Mouse (Mus musculus): ENCODE data around the gene P4hb.
"Not testable (repeated sequence)": the region's sequence is repeated elsewhere in the genome, so short reads cannot be mapped to it uniquely, and the experiment has no call there.

The P4hb gene

DNA sequence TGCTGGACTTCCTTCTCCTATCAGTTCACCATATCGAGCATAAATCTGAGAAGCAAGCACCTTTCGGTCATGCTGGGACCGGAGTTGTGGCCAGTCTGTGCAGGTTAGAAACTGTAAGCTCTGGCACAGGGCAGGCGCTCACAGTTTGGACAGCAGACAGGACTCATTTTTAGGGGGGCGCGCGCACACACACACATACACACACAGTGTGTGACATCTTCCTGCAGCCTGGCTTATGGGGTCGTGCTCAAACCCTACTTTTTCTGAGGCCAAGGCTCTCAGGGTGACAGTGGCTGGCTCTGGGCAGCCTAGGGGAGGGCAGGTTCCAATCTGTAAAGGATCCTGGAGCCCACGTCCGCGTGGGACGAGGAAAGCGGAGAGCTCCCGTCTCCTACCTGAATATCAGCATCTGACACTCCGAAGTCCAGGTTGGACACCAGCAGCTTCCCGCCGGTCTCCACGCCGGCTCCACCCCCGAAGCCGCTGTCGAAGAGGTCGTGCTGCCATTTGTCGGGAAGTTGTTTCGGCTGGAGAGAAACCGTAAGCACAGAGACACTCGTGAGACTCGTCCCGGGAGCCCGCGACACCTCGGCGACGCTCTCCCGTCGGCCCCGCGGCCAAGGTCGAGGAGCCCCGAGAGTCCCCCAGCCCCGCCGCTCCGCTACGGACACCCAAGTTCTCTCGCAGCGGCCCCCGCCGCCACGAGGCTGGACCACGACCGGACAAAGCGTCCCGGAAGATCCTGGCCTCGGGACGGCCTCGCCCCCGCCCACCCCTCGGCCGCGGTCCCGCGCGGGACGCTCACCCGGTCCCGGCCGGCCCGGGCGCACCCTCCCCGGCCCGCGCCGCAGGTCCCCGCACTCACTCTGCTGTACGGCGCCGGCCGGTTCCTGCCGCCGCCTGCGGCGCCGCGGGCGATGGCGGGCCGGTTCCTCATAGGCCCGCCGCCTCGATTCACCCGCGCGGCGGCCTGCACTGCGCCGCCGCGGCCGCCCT is 24.5 kb upstream of the P4hb start:
- peak; percentile 47 for DNase-seq

DNA sequence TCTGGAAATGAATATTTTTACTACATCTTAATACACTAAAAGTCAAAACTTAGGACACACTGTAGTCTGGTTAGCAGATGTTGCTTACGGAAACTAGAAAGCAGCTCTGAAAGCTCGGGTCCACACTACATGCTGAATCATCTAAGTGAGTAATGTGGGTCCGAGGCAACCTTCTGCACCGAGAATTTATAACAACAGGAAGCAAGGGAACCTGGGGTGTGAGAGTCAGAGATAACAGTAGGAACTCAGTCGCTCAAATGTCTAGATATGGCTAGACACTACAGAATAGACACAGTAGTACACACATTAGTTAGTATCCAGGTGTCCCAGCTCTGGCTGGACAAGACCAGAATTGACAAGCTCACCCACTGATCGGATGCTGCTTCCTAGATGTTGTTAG is 15.5 kb upstream of the P4hb start:
- no peak for DNase-seq

DNA sequence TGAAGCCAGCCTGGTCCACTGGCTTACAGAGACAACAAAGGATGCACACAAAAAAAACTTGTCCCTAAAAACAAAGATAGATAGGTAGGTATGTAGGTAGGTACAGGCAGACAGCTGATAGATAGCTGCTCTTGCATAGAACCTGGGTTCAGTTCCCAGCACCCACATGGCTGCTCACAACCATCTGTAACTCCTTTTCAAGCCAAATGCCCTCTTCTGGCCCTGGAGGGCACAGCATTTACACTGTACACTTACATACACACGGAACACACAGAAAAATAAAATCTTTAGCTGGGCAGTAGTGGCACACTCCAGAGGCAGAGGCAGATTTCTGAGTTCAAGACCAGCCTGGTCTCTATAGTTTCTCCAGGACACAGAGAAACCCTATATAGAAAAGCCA is 10.9 kb upstream of the P4hb start:
- DNase-seq: no peak

DNA sequence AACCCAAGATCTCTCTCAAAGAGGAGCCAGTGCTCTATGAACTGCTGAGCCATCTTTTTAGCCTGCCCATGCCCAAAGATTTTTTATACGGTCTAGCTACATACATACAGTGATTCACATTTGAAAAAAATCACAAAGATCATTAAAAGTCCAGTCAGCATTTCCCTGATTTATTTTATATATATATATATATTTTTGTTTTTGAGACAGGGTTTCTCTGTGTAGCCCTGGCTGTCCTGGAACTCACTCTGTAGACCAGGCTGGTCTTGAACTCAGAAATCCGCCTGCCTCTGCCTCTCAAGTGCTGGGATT is 9.9 kb upstream of the P4hb start:
- DNase-seq: not testable (repeated sequence)

DNA sequence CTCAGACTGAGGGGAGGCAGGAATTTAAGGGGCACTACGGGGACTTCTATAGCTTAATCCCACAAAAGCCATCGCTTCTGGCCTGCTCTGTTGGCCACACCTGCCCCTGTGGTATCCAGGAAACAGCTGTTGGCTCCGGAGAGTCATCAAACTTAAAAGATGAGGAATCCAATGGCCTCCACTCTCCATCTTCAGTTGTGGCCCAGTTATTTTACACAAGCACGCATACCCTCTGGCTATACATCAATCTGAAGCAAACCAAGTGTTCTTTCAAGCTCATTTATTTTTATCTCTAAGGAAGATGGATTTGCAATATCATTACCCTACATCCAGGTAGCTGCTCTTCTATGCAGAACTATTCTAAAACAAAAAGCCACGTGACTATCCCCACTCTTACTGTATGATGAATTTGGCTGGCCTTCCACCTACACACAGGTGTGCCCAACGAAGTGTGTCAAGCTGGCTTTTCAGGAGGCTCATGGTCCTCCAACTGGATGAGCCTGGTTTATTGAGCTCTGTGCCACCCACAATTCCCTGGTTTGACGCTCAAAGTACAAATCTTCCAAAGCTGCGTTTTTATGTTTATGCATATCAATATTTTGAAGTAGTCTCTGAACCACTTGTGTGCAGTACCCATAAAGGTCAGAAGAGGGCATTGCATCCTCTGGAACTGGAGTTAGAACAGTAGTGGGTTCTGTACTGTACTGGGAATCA is 9.4 kb upstream of the P4hb start:
- peak; percentile 45 for DNase-seq

DNA sequence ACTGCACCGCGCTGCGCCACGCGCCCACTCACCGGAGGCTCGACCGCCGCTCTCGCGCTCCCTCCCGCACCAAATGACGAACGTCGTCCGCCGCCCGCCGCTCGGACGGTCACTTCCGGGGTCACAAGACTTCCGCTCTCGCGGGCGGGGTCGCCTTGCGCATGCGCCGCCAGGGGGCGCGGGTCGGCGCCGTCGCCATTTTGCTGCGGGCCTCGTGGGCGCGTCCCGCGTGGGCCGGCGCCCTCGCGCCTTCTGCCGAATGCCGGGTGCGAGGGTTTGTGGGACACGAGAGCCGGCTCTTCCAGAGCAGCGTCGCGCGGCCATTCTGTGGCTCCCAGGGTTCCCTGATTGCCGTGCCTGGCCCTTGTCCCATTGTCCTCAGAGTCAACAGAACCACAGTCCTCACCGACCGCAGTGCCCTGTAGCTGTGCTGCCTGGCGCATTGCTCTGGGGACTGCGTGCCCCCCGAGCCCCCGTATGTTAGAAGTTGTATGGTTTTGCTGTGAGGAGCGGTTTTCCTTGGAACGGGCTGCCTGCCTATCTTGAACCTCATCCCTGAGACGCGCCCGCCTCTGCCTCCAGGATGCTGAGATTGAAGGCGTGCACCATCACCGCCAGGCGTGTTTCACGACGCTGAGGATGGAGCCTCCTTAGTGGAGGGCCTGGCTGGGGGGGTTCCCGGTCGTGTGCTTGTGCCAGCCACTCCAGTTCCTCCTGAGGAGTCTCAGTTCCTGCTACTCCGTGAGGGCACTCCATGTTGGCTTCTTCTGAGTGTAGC is 8.6 kb upstream of the P4hb start, which contains the start of gene Arhgdia:
Gene Arhgdia (minus strand): TSS at position 135 of the 778 bp plus-strand sequence.
- DNase-seq: peak; percentile 89

DNA sequence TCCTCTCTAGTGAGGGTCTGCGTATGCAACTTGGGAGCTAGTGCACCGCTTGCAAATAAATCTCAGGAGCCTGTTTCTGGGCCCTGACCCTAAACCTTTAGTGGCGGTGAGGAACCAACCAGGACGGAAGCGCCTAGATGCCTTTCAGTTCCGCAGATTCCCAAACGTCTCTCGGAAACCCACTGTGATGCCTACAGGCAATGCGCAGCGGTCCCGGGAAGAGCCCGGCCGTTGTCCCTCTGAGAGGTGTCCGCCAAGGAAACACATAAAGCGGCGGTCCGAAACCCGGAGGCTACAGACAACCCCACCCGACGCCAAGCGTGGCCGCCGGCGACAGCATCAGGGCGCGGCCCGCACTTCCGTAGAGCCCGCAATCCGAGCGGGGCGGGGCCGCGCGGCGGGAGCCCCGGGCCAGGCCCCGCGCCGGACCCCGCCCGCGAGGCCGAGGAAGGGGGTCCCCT is 7.8 kb upstream of the P4hb start:
- peak; percentile 71 for DNase-seq

DNA sequence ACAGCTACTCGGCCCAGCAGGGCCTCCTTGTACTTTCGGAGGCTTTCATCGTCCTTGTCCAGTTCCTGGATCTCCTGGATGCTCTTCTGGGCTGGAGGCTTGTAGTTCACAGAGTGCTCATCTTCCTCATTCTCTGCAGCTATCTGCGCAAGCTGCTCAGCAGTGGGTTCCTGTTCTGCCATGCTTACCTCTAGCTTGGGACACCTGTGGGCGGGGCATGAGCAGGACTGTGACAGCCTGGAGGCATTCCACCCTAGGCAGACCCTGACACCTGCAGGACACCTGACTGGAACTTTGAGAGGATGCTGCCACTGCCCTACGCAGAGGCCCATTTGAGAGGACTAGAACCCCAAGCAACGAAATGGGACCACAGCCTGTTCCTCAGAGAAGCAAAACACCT is 7.1 kb upstream of the P4hb start:
- peak; percentile 46 for DNase-seq

DNA sequence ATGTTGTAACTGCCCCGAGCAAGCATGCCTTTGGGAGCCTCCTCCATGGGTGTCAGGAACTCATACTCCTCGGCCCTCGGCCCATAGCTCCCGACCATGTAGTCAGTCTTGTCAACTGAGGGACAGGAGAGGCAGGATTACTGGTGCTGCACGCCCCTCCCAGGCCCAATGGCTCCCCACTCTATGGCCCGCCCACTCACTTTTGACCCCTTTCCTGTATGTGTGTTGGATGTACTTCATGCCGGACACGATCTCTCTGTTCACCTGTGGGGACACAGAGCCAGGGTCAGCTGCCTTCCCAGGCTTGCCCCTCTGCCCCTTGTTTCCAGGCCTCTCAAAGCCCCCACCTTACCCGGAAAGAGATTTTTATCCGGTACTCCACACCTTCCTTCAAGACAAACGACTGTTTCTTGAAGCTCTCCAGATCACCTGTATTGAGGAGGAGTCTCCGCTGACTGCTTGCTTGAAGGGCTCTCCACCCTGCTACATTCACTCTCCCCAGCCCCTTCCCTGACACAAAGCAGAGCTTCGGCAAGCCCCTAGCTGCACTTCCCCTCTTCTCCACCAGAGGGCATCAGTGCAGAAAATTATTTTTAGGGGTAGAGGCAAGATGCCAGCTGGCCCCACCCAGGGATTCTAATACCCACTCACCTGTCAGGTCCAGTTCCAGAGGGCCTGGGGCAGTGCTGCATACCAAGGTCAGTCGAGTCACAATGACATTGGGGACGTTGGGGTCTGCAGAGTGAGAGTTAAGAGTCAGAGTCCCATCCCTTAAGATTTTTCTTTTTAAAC is 6.5 kb upstream of the P4hb start:
- peak; percentile 82 for DNase-seq

DNA sequence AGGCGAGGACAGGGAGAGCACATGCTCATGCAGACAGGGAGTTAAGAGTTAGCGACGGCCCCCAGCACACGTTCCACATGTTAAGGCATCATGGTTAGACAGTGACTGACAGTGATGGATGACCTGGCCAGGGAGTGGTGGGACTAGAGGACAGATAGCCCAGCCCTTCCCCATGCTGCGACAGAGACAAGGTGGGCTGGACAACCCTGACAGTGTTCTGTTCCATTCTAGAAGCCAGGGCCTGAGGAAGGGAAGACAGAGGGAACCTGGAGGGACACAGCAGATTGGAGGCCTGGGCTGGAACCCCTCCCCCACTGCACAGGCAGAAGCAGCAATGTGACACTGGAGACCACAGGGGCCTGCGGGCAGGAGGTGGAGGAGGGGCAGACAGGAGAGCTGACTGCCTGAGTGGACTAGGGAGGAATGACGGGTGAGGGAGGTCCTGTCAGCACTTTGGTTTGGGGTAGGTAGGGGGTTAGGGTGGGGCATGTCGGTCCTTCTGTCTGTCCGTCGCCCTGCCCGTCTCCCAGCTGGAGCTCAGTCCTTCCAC is 5.7 kb upstream of the P4hb start:
- peak; percentile 15 for DNase-seq

DNA sequence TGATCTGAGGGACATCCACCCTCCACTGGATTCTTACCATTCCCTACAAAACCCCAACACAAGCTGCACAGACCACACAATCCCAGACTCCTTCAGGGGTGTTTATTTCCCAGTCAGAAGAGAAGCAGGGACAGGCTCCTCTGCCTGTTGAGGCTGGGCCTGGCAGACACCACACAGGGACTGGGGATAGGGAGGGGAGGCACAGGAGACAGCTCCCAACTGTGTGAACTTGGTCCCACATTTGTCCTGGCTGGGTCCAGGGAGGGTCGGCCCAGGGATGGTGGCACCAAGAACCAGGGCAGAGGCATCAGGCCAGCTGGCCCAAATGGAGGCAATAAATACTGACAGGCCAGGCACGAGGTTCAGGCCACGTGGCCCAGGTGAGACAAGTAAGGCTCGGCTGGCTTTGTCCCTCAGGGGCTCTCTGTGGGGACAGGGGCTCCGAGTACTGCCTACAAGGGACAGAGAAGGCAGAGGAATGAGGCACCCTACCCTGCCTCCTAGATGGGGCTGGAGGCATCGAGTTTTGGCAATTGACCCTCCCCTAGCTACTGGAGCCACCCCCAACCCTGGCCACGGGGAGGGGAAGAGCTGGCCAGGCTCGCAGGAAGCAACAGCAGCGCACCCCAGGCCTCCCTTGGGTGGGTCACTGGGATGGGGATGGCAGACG is 5.1 kb upstream of the P4hb start:
- no peak for DNase-seq

DNA sequence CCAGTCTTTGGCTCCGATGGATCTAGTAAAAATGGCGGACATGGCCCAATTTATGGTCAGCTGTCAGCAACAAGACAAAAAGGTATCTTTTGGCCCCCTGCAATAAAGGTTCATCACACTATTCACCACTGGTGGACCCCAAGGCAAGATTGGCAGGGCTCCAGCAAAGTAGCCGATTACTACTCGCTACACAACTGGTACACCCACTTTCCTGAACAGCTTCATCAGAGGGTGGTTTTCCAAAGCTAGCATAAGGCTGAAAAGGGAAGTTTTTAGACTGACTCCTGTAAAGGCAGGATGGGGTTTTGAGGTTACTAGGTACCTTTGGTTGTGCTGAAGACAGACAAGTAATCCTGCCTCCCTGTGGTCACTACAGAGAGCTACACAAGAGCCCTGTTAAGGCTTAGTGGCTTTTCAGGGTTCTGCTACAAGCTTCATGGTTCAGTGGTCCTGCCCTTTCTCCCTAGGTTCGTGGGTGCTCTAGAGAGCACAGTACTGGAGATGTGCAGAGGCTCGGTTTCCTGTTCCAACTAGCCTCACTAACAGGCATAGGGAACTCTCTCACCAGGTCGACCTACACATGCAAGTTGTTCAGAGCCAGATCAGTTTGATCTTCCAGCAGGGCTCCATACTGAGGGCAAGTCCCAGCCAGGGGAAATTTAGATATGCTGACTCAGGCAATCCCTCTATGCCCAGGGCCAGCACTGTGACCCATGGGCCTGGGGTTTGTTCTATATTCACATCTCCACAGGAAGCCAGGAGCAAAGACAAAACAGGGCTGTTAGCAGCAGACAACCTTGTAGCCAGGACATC is 4.4 kb upstream of the P4hb start:
- no peak for DNase-seq

DNA sequence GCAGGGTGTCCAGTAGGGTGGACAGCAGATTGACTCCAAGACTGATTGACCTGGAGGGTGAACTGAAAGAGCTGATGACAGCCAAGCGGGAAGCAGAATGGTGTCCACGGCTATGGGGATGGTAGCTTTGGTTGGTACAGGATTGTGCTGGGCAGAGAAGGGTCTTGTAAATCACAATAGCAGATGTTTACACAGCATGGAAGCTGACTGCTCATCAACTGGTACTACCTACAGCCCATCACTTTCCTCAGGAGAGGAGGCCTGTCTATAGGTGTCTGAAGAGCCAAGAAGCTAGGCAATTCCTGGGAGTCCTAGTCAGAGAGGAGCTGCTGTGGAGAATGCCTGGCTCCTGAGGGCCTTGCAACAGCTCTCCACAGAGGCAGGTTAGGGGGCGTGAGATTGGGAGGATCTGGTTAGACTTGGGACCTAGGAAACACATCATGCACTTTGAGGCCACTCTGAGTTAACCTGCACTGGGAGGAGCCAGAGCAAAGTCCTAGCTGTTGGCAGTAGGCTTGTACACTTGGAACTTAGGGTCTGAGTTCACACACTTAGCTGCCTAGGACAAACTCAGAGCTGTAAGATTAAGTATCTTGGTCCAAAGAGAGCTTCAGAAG is 3.4 kb upstream of the P4hb start:
- peak; percentile 40 for DNase-seq

DNA sequence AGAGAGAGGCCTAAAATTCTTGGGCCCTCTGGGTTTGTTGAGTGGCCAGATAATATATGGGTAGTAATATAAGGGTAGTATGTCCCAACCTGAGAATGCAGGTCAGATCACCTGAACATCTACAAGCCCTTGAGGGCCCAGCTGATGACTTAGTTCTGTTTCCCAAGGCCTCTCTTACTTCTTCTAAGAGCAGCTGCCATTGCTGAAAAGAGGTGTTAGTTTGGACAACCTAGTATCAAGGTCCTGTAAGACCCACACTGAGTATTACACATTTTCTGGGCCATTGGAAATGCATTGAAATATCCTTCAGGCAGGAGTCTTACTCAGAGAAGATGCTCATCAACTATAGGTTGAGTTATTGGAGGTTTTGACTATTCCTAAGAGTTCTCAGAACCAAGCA is 2.9 kb upstream of the P4hb start:
- DNase-seq: no peak

DNA sequence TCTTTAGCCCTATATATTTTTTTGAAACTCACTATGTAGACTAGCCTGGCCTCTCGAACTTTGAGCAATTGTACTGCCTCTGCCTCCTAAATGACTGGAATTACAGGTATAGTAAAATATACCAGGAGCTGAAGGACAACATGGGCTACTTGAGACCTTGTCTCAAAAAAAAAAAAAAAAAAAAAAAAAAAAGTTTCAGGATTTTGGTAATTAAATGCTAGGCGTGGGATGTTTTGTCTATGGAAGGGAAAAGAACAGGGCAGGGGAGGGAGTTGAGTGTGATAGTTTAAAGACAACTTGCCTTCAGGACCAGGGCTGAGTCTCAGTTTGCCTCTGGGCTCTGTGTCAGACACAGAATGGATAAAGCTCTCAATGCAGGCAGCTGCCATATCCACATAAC is 2.0 kb upstream of the P4hb start:
- no peak for DNase-seq

DNA sequence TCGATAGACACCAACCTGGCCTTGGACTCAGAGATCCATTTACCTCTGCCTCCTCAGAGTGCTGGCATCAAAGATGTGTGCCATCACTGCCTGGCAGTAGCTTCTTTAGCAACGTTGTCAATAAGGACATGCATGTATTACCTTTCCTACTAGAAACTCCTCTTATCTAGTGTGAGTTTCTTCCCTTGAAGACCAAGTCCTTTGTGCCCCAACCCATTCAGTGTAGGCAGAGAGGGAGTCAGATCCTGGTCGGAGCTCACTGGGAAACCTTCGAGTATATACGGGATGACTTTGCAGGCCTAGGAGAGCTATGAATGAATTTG is 1.2 kb upstream of the P4hb start:
- no peak for DNase-seq

DNA sequence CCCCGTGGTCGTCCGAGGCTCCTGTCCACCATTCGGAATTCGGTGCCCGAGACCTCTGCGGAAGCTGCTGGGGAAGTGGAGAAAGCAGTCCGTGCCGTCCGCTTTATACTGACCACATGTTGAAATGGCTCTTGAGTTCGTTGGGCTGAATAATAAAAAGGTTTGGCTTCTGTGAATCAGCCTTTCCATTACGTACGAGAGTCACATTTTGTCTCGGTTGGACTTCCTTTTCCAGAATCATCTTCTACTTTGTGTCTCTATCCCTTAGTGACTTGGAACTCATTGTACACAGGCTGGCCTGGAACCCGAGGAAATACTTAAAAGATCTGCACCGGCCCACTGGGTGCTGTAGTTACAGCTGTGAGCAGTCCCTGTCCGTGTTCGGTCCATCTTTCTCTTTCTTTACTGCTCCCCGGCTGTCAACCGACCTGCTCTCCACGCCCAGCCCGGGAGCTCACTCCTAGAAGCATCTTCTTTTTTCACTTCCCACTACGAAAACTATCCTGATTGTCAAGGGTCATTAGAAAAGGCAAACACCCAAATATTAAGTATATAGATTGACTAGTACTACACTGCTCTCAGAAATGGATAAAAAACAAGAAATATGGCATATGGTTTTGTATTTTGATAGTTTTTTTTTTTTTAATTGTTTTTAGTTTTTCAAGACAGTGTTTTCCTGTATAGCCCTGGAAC is 678 bp upstream of the P4hb start:
- DNase-seq: peak; percentile 36

DNA sequence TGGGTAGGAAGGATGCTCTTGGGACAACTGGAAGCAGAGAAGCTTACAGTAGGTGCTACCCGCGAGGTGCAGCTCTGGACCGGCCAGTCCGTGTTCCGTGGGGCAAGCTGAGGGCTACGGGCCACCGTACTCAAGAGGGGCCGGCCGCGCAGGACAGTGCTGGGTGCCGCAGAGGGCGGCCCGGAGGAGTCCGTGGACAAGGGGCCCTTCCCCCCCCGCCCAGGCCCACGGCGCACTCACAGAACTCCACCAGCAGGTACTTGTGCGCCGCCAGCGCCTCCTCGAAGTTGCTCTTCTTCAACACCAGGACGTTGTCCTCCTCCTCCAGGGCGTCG is 669 bp downstream of the P4hb start:
- DNase-seq: no peak

DNA sequence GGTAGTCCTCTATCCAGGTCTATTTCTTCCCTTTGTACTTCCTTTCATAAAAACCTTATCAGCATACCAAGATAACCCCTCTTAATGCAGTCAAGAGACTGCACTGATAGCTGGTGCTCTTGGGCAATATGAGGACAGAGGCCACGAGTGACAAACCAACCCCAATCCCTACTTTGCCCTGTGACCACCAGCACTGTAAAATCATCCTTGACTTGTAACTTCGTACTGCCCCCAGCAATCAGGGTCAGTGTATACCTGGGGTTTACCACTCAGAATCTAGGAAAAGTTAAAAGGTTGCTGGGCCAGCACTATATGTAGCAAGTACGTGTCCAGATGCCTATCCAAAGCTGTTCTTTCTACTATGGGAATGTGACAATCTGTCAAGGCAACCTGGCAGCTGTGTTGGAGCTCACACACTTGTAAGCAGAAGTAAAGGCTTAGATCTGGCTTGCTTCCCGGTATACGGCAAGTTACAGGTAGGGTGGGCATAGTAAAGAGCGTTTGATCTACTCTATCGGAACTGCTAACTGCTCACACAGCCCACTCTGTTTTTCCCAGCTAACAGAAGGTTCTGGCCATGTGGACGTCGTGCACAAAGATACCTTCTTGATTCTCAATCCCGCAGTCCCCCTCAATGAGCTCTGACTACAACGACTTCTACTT is 1.2 kb downstream of the P4hb start:
- DNase-seq: no peak

All from liver (tissue).